Comparison of ENCODE assay signal across 8 mouse cellular contexts in genomic region chr7:142428213-142428612, GRCm38 (mm10). TPM values are rescaled to one million over a fixed set of nuclear protein-coding genes. Genes with fewer than 3 reads are reported as not detected.
DNase-seq lines count a peak whose midpoint lies in the region; ATAC-seq lines count a peak whose summit lies in the region.

No protein-coding gene starts in this region.

- H3K9me3 ChIP-seq in midbrain, embryonic 11.5 days (ENCODE audit: control insufficient read depth, low read length) = no peaks in the 10 kb centered on the region
- no peaks in the 10 kb centered on the region for H3K9me3 ChIP-seq in midbrain, embryonic 15.5 days
- no peaks in the 10 kb centered on the region for H3K9me3 ChIP-seq in intestine, embryonic 16.5 days (ENCODE audit: control insufficient read depth, low read length)

- H3K36me3 ChIP-seq in midbrain, embryonic 11.5 days (ENCODE audit: control insufficient read depth, insufficient read depth, low read length) = no peaks in the 10 kb centered on the region
- H3K36me3 ChIP-seq in midbrain, embryonic 15.5 days (replicated peaks) = no peaks in the 10 kb centered on the region
- H3K36me3 ChIP-seq in intestine, embryonic 16.5 days (ENCODE audit: control insufficient read depth, insufficient read depth, low read length) = no peaks in the 10 kb centered on the region

- DNase-seq in cerebellum, postnatal 14 days = peak; percentile 53 to 74
- DNase-seq in cerebellum, postnatal 36 days = no peak
- peak; percentile 96 for DNase-seq in midbrain, embryonic 11.5 days (ENCODE audit: low spot score, missing footprints)
- peak; percentile 89 for DNase-seq in embryo, embryonic 11 days
- peak; percentile 58 for DNase-seq in thymus, postnatal 0 days (ENCODE audit: low spot score)
- no peak for DNase-seq in natural killer cell, adult 2 months (ENCODE audit: low spot score in 2 of 2)

- H3K4me2 ChIP-seq in midbrain, embryonic 11.5 days = no peak overlapping the region
- no peak overlapping the region for H3K4me2 ChIP-seq in midbrain, embryonic 15.5 days
- no peak overlapping the region for H3K4me2 ChIP-seq in intestine, embryonic 16.5 days (ENCODE audit: low read depth, low read length)

- H3K4me1 ChIP-seq in midbrain, embryonic 11.5 days (ENCODE audit: control insufficient read depth, insufficient read depth, low read length) = no peaks in the 10 kb centered on the region
- H3K4me1 ChIP-seq in midbrain, embryonic 15.5 days = peaks cover 7% of the 10 kb centered on the region
- H3K4me1 ChIP-seq in intestine, embryonic 16.5 days (ENCODE audit: control insufficient read depth, insufficient read depth, low read length) = peaks cover 13% of the 10 kb centered on the region

- H3K9ac ChIP-seq in midbrain, embryonic 11.5 days (ENCODE audit: low read length) = no peak overlapping the region
- no peak overlapping the region for H3K9ac ChIP-seq in midbrain, embryonic 15.5 days
- no peak overlapping the region for H3K9ac ChIP-seq in intestine, embryonic 16.5 days (ENCODE audit: low read depth, low read length)

- peak; percentile 75; the same call in 1 of the 2 replicates for ATAC-seq in midbrain, embryonic 11.5 days (ENCODE audit: low FRiP score)
- no peak for ATAC-seq in midbrain, embryonic 15.5 days (replicated peaks)
- peak; percentile 26; the same call in 1 of the 2 replicates for ATAC-seq in intestine, embryonic 16.5 days

- H3K4me3 ChIP-seq in midbrain, embryonic 11.5 days (ENCODE audit: low read depth, low read length) = no peak overlapping the region
- H3K4me3 ChIP-seq in midbrain, embryonic 15.5 days = no peak overlapping the region
- H3K4me3 ChIP-seq in intestine, embryonic 16.5 days (ENCODE audit: low read length) = no peak overlapping the region

- WGBS in midbrain, embryonic 11.5 days = 2% methylated on average over 7 of the region's 7 CpGs
- WGBS in midbrain, embryonic 15.5 days = 6% methylated on average over 7 of the region's 7 CpGs
- WGBS in intestine, embryonic 16.5 days = 24% methylated on average over 7 of the region's 7 CpGs

- no peak overlapping the region for H3K27ac ChIP-seq in midbrain, embryonic 11.5 days (ENCODE audit: low read depth, low read length)
- H3K27ac ChIP-seq in midbrain, embryonic 15.5 days = no peak overlapping the region
- H3K27ac ChIP-seq in intestine, embryonic 16.5 days (ENCODE audit: low read length) = no peak overlapping the region

- no peaks in the 10 kb centered on the region; the same call in 1 of the 2 replicates for H3K27me3 ChIP-seq in midbrain, embryonic 11.5 days (ENCODE audit: control insufficient read depth, insufficient read depth, low read length)
- no peaks in the 10 kb centered on the region for H3K27me3 ChIP-seq in midbrain, embryonic 15.5 days (replicated peaks)
- H3K27me3 ChIP-seq in intestine, embryonic 16.5 days (replicated peaks; ENCODE audit: control insufficient read depth, insufficient read depth, low read length) = no peaks in the 10 kb centered on the region

RNA-seq across cellular contexts. Expression of gene Syt8, which starts 6.4 kb away (rescaled TPM):
- not detected in 2 replicates for polyA plus RNA-seq in midbrain, embryonic 11.5 days (2014; fragmentation: Nextera tagmentation; extraction: Ambion mirVana)
- not detected in 2 replicates for polyA plus RNA-seq in midbrain, embryonic 15.5 days (2015; fragmentation: Nextera tagmentation; extraction: Ambion mirVana)
- polyA plus RNA-seq in intestine, embryonic 16.5 days (2015; fragmentation: Nextera tagmentation; extraction: Ambion mirVana) = 8.8 and 10.4 TPM in 2 replicates
- polyA plus RNA-seq in thymus, postnatal 0 days (2015; fragmentation: Nextera tagmentation; extraction: Ambion mirVana) = 0.34 and 0.75 TPM in 2 replicates

RNA-seq across cellular contexts. Expression of gene Tnni2, which starts 13.4 kb away (rescaled TPM):
- polyA plus RNA-seq in midbrain, embryonic 11.5 days (2014; fragmentation: Nextera tagmentation; extraction: Ambion mirVana) = 0.47 and 0.96 TPM in 2 replicates
- polyA plus RNA-seq in midbrain, embryonic 15.5 days (2015; fragmentation: Nextera tagmentation; extraction: Ambion mirVana) = 0.25 and 0.74 TPM in 2 replicates
- 4.3 and 4.7 TPM in 2 replicates for polyA plus RNA-seq in intestine, embryonic 16.5 days (2015; fragmentation: Nextera tagmentation; extraction: Ambion mirVana)
- polyA plus RNA-seq in thymus, postnatal 0 days (2015; fragmentation: Nextera tagmentation; extraction: Ambion mirVana) = 14.1 and 14.3 TPM in 2 replicates

RNA-seq across cellular contexts. Expression of gene Lsp1, which starts 32.4 kb away (rescaled TPM):
- polyA plus RNA-seq in midbrain, embryonic 11.5 days (2014; fragmentation: Nextera tagmentation; extraction: Ambion mirVana) = 11.1 and 13.1 TPM in 2 replicates
- polyA plus RNA-seq in midbrain, embryonic 15.5 days (2015; fragmentation: Nextera tagmentation; extraction: Ambion mirVana) = 3.7 and 5.4 TPM in 2 replicates
- 125 and 134 TPM in 2 replicates for polyA plus RNA-seq in intestine, embryonic 16.5 days (2015; fragmentation: Nextera tagmentation; extraction: Ambion mirVana)
- polyA plus RNA-seq in thymus, postnatal 0 days (2015; fragmentation: Nextera tagmentation; extraction: Ambion mirVana) = 655 and 664 TPM in 2 replicates

RNA-seq across cellular contexts. Expression of gene Ctsd, which starts 40.4 kb away (rescaled TPM):
- polyA plus RNA-seq in midbrain, embryonic 11.5 days (2014; fragmentation: Nextera tagmentation; extraction: Ambion mirVana) = 166 and 169 TPM in 2 replicates
- 254 and 288 TPM in 2 replicates for polyA plus RNA-seq in midbrain, embryonic 15.5 days (2015; fragmentation: Nextera tagmentation; extraction: Ambion mirVana)
- 395 and 444 TPM in 2 replicates for polyA plus RNA-seq in intestine, embryonic 16.5 days (2015; fragmentation: Nextera tagmentation; extraction: Ambion mirVana)
- polyA plus RNA-seq in thymus, postnatal 0 days (2015; fragmentation: Nextera tagmentation; extraction: Ambion mirVana) = 395 and 403 TPM in 2 replicates

RNA-seq across cellular contexts. Expression of gene Gm49369, which starts 45.7 kb away (rescaled TPM):
- polyA plus RNA-seq in midbrain, embryonic 11.5 days (2014; fragmentation: Nextera tagmentation; extraction: Ambion mirVana) = 0.79 and 0.93 TPM in 2 replicates
- 1.4 and 4.4 TPM in 2 replicates for polyA plus RNA-seq in midbrain, embryonic 15.5 days (2015; fragmentation: Nextera tagmentation; extraction: Ambion mirVana)
- polyA plus RNA-seq in intestine, embryonic 16.5 days (2015; fragmentation: Nextera tagmentation; extraction: Ambion mirVana) = 0.43 and 2.3 TPM in 2 replicates
- 5.1 TPM in 1 of 2 replicates, not detected in the other for polyA plus RNA-seq in thymus, postnatal 0 days (2015; fragmentation: Nextera tagmentation; extraction: Ambion mirVana)

Comparison
In these comparisons a context has a peak if more than half of its experiments do, and no peak if none do; other contexts are left out.
1. DNase-seq: peak in cerebellum, postnatal 14 days (2 of 2), midbrain, embryonic 11.5 days (single experiment), embryo, embryonic 11 days (single experiment) and thymus, postnatal 0 days (single experiment); none in cerebellum, postnatal 36 days (0 of 2) and natural killer cell, adult 2 months (0 of 2).